Mouse (Mus musculus) spleen, adult 2 months (tissue): ENCODE measurements at regions not wholly inside any gene's neighbourhood (a gene's known extent, or its start where the extent isn't known, plus 50 kb on each side); places are given as distances from the start of the nearest gene placed in this dataset.

Source experiments
- CTCF ChIP-seq: fragments of 200-500 bp; IDR thresholded peaks from 2 replicates; pipeline ENCODE4 v1.5.1; 2011; ENCODE audit warnings: mild to moderate bottlenecking, inconsistent platforms; ENCODE audit not compliant: insufficient read depth, insufficient read length, insufficient replicate concordance; ENCODE audit errors: extremely low read depth
- POLR2A ChIP-seq: fragments of 200-500 bp; IDR thresholded peaks from 2 replicates; pipeline ENCODE4 v1.6.1; 2011; ENCODE audit warnings: low read depth, low read length, inconsistent platforms

DNA sequence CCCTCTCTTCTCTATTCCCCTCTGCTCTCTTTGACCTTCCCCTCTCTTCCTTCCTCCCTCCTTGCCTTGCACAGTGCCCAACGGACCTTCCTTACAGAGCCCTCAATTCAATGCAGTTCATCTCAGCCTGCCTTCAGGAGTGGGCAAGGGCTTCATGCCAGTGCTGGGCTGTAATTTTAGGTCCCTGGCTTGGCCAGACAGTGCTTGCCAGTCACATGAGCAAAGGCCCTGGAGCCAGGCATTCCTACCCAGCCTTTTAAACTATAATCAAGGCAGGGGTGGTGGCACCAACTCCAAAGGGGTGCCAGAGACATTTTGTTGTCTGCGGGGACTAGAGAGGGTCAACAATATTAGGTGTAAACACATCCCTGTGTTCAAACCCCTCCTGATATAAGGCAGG lies 150.9 kb downstream of the Efnb1 start:
- no peak for TF ChIP-seq CTCF
- TF ChIP-seq POLR2A = no peak
